12 mouse cellular contexts compared by ENCODE assay signal in genomic region chr19:46621236-46622183, GRCm38 (mm10). TPM values are rescaled to one million over a fixed set of nuclear protein-coding genes. Genes with fewer than 3 reads are reported as not detected.
DNase-seq lines count a peak whose midpoint lies in the region; ATAC-seq lines count a peak whose summit lies in the region.
"Had no signal": no experiment of that assay in that cellular context is flagged by ENCODE, and none has a peak within 500 bp of the region (broad histone marks: within the 10 kb centered on the region; RNA-seq: fewer than 3 reads in every experiment).

No protein-coding gene starts in this region.

- peaks cover 89% of the 10 kb centered on the region for H3K4me1 ChIP-seq in heart, embryonic 15.5 days (replicated peaks)
- peaks cover 60% of the 10 kb centered on the region for H3K4me1 ChIP-seq in limb, embryonic 10.5 days
- peaks cover 60% of the 10 kb centered on the region for H3K4me1 ChIP-seq in stomach, embryonic 15.5 days

- no peak overlapping the region for H3K9ac ChIP-seq in heart, embryonic 15.5 days
- H3K9ac ChIP-seq in stomach, embryonic 15.5 days: no peak overlapping the region
- H3K9ac ChIP-seq: liver, embryonic 15.5 days had no signal

- no peaks in the 10 kb centered on the region for H3K36me3 ChIP-seq in heart, embryonic 15.5 days
- H3K36me3 ChIP-seq in limb, embryonic 10.5 days: peaks cover 36% of the 10 kb centered on the region
- no peaks in the 10 kb centered on the region for H3K36me3 ChIP-seq in stomach, embryonic 15.5 days

- no peak for DNase-seq in heart, postnatal 25 days (ENCODE audit: low spot score)
- DNase-seq in right cerebral cortex, adult 2 months (ENCODE audit: low spot score in 2 of 2): peak; percentile 41
- DNase-seq in right cerebral cortex, postnatal 10 days (ENCODE audit: low spot score in 2 of 2): no peak
- no peak for DNase-seq in limb, embryonic 10.5 days (ENCODE audit: low spot score)
- no peak for DNase-seq in frontal cortex, postnatal 14 days (ENCODE audit: low spot score in 2 of 2)
- DNase-seq in adipocyte (ENCODE audit: low spot score): no peak
- DNase-seq: kidney, postnatal 10 days; thymus, postnatal 25 days had no signal

- no peak overlapping the region for H3K4me2 ChIP-seq in heart, embryonic 15.5 days
- no peak overlapping the region for H3K4me2 ChIP-seq in stomach, embryonic 15.5 days

- 67% methylated on average over 19 of the region's 19 CpGs for WGBS in heart, embryonic 15.5 days
- 75% methylated on average over 19 of the region's 19 CpGs for WGBS in limb, embryonic 10.5 days
- 71% methylated on average over 19 of the region's 19 CpGs for WGBS in stomach, embryonic 15.5 days

- peak overlapping the region; percentile 97 for H3K27ac ChIP-seq in heart, embryonic 15.5 days
- peak overlapping the region; percentile 83 for H3K27ac ChIP-seq in limb, embryonic 10.5 days
- peak overlapping the region; percentile 84 for H3K27ac ChIP-seq in stomach, embryonic 15.5 days

- intact Hi-C loops in heart, postnatal 25 days (cut with DNase I): no loop called here

- H3K4me3 ChIP-seq in heart, embryonic 15.5 days: no peak overlapping the region
- H3K4me3 ChIP-seq in limb, embryonic 10.5 days: no peak overlapping the region
- H3K4me3 ChIP-seq in stomach, embryonic 15.5 days (replicated peaks): no peak overlapping the region
- H3K4me3 ChIP-seq: liver, embryonic 15.5 days had no signal

- H3K9me3 ChIP-seq in heart, embryonic 15.5 days (replicated peaks): no peaks in the 10 kb centered on the region
- H3K9me3 ChIP-seq in limb, embryonic 10.5 days (replicated peaks): no peaks in the 10 kb centered on the region
- no peaks in the 10 kb centered on the region for H3K9me3 ChIP-seq in stomach, embryonic 15.5 days
- H3K9me3 ChIP-seq: liver, embryonic 15.5 days had no signal

- no peak for ATAC-seq in heart, embryonic 15.5 days (replicated peaks; ENCODE audit: insufficient number of reproducible peaks, insufficient read depth, low FRiP score, low read depth)
- ATAC-seq in stomach, embryonic 15.5 days (ENCODE audit: insufficient read depth, low FRiP score, low read depth): no peak

- H3K27me3 ChIP-seq in heart, embryonic 15.5 days: no peaks in the 10 kb centered on the region
- no peaks in the 10 kb centered on the region for H3K27me3 ChIP-seq in limb, embryonic 10.5 days (ENCODE audit: low read depth, poor library complexity, severe bottlenecking)
- no peaks in the 10 kb centered on the region for H3K27me3 ChIP-seq in stomach, embryonic 15.5 days (replicated peaks)
- H3K27me3 ChIP-seq: liver, embryonic 15.5 days had no signal

RNA-seq across cellular contexts. Expression of gene Wbp1l, which starts 22.6 kb away (rescaled TPM):
- 51.6 and 58.6 TPM in 2 replicates for polyA plus RNA-seq in heart, embryonic 15.5 days (2015; fragmentation: Nextera tagmentation; extraction: Ambion mirVana)
- total RNA-seq in heart, postnatal 25 days (2021): 10 to 100 TPM; 48.5 to 54.4 TPM
- polyA plus RNA-seq in limb, embryonic 10.5 days (2016; fragmentation: Nextera tagmentation; extraction: Ambion mirVana): 49.8 and 52.3 TPM in 2 replicates
- polyA plus RNA-seq in stomach, embryonic 15.5 days (2015; fragmentation: Nextera tagmentation; extraction: Ambion mirVana): 40.4 and 42.8 TPM in 2 replicates

RNA-seq across cellular contexts. Expression of gene Sfxn2, which starts 48.3 kb away (rescaled TPM):
- polyA plus RNA-seq in heart, embryonic 15.5 days (2015; fragmentation: Nextera tagmentation; extraction: Ambion mirVana): 8.8 and 10.9 TPM in 2 replicates
- total RNA-seq in heart, postnatal 25 days (2021): 1 to 10 TPM; 3.1 to 4.2 TPM
- polyA plus RNA-seq in limb, embryonic 10.5 days (2016; fragmentation: Nextera tagmentation; extraction: Ambion mirVana): 19.0 and 21.7 TPM in 2 replicates
- 21.9 and 23.8 TPM in 2 replicates for polyA plus RNA-seq in stomach, embryonic 15.5 days (2015; fragmentation: Nextera tagmentation; extraction: Ambion mirVana)

RNA-seq across cellular contexts. Expression of gene Arl3, which starts 48.5 kb away (rescaled TPM):
- polyA plus RNA-seq in heart, embryonic 15.5 days (2015; fragmentation: Nextera tagmentation; extraction: Ambion mirVana): 86.9 and 91.8 TPM in 2 replicates
- total RNA-seq in heart, postnatal 25 days (2021): 10 to 100 TPM; 33.2 to 37.0 TPM
- polyA plus RNA-seq in limb, embryonic 10.5 days (2016; fragmentation: Nextera tagmentation; extraction: Ambion mirVana): 164 and 173 TPM in 2 replicates
- 98.2 and 103 TPM in 2 replicates for polyA plus RNA-seq in stomach, embryonic 15.5 days (2015; fragmentation: Nextera tagmentation; extraction: Ambion mirVana)

RNA-seq across cellular contexts. Expression of gene Cyp17a1, which starts 51.5 kb away (rescaled TPM):
- polyA plus RNA-seq in heart, embryonic 15.5 days (2015; fragmentation: Nextera tagmentation; extraction: Ambion mirVana): 0.89 and 1.2 TPM in 2 replicates
- total RNA-seq in heart, postnatal 25 days (2021): not detected
- polyA plus RNA-seq in limb, embryonic 10.5 days (2016; fragmentation: Nextera tagmentation; extraction: Ambion mirVana): not detected in 2 replicates
- polyA plus RNA-seq in stomach, embryonic 15.5 days (2015; fragmentation: Nextera tagmentation; extraction: Ambion mirVana): not detected in 2 replicates
- total RNA-seq: ES-E14 had no signal

Comparison
In these comparisons a context has a peak if more than half of its experiments do, and no peak if none do; other contexts are left out.
1. DNase-seq: peak in right cerebral cortex, adult 2 months (2 of 2); none in heart, postnatal 25 days (single experiment), right cerebral cortex, postnatal 10 days (0 of 2), limb, embryonic 10.5 days (single experiment), frontal cortex, postnatal 14 days (0 of 2) and adipocyte (single experiment).
2. Peak in every context shown above with its lines, with median percentiles within 50 percentile points of each other: H3K27ac ChIP-seq.